Mouse (Mus musculus) T-helper 1 cell (primary cell): ENCODE results near the gene Cdk5rap3.

Experiments used
- in situ Hi-C: fragments of 300-600 bp; cut with MboI, MseI; formaldehyde crosslinking; loops from one replicate; pipeline ENCODE4 v1.15.1; 2025; ENCODE audit warnings: high pct_unique_total_duplicates

The Cdk5rap3 gene

DNA sequence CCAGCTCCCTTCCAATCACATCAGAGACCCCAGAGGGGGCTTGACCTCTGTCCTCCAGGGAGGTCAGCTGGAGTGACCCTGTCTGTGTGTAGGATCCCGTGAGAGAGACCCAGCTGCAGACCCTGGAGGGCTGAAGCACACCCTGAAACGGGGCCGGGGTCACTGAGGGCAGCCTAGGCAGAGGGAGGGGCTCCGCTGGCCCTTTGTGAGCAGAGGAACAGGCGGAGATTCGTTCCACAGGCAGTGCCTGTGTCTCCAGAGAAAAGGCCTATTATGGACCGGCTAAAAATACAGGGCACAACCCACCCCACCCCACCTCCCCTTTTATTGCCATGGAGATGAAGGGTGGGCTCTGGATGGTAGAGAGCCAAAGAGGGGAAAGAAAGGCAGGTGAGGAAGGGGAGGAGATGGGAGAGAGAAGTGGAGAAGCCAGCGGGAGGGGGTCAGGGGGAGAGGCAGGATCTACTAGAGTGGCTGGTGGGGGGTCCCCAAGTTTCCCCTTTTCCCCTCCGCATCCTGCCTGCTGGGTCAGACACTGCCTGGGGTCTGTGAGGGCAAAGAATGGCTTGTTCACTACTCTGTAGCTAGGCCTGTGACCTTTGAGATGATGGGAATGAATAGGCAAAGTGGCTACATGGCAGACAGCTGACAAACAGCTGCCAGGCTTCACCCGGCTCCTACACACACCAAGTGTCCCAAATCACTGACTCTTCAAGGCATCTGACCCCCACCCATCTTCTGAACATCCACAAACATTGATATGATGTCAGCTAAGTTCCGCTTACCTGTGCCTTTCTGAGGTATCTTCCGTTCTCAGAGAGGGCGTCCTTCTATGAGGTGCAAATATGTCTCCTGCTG is 16.6 kb downstream of the Cdk5rap3 start:
- in situ Hi-C loops, result no loop called here

- in situ Hi-C loops, result no loop called here
Measured at GRCm38 (mm10) chr11:96895886-96896285, 20.4 kb downstream of the Cdk5rap3 start.

DNA sequence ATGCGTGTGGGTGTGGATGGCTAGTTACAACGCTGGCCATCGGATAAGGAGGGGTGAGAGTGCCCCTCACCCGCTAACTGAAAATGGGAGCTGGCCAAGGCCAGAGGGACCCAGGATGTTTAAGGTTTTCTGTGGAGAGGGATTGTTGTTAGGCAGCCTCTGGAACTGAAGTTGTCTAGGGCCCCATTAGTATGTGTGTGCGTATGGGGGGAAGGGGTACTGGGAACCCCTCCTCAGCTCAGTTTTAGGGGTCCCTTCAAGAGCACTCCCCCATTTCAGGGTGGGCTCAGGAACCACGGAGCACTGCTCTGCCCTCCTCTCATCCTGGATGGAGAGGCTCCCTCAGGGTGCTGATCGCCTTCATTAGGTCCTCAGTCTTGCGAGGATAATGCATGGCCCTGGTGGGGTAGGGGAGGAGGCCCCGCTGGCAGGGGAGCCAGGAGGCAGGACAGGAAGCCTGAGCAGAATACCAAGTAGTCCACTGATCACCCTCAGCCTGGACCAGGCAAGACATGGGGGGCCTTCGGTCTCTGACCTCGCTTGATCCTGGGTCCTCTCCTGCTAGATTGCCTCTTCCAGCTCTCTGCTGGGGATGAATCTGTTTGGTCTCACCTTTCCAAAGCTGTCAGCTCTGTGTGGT is 23.0 kb downstream of the Cdk5rap3 start:
- in situ Hi-C loops, result no loop called here

DNA sequence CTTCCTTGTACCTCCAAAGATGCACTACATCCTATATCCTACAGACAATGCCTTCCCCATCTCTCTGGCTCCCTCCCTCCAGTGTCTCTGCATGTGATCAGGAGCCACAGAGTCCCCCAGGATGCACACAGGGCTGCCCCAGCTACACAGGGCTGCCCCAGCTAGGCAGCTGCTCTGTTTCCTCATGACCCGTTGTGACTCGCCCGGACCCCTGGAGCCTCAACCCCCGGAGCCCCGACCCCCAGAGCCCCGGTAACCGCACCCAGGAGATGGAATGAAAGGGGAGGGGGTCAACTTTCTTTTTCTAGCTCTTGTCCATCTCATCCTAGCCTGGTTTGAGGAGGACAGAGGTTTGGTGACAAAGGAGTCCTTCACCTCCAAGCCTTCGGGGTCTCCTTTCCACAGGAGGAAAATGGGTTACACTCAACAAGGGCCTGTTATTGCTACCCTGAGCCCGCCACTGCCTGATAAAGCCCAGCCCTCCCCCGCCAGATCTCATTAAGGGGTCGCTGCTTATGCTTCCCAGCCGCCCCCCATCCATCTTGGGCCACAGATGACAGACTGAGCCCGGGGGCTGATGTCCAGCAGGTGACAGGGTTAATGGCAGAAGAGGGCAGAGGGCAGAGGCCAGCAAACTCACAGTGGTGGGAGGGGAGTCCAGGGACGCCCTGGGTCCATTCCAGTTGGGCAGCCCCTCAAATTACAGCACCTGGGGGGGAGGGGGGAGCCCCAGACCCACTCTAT is 24.3 kb downstream of the Cdk5rap3 start:
- in situ Hi-C loops, result no loop called here

DNA sequence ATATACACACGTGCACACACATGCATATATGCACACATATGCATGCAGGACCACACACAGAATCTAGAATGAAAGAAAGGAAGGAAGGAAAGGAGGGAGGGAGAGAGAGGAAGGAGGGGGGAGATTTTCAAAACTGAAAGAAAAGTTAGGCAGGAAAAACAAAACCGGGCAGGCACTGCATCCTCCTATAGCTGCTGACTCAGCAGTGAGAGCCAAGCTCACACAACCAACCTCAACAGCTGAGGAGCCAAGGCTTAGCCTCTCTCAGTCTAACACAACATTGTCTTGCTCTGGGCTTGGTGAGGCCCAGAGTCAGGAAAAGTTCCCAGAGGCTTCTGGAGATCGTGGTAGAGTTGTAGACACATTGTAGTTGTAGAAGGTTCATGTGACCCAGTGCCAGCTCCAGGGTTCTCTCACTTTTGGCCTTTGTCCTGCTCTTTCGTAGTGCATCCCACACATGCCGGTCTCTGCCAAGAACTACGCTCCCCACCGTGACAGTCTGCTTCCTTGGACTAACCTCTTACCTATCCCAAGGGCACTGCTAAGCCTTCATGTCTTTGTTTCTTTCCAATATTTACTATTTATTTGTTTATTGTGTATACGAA is 29.3 kb downstream of the Cdk5rap3 start:
- in situ Hi-C loops, result no loop called here

DNA sequence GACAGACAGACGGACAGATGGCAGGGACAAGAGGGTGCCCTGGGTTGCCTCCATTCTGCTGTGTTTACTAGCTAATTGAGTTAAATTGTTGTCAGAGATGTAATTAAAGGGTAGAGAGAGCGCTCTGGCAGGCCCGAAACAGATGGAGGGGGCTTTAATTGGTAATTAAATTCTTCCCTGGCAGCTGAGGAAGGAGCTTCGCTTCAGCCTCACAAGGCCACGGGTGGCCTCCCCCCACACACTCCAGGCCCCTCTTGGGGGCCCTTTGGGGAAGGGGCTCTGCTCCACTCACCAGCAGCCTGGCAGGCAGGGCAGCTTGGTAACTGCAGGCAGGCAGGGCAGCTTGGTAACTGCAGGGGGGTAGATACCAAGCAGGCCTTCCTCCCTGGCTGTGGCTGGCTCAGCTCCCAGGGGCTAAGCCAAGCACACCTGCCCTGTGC is 30.4 kb downstream of the Cdk5rap3 start:
- in situ Hi-C loops, result no loop called here

- in situ Hi-C loops, result no loop called here
Measured at GRCm38 (mm10) chr11:96880296-96880695, 36.0 kb downstream of the Cdk5rap3 start.

GRCm38 (mm10) chr11:96879359-96879758 is 36.9 kb downstream of the Cdk5rap3 start:
- in situ Hi-C loops, result no loop called here

- in situ Hi-C loops, result no loop called here
Measured at GRCm38 (mm10) chr11:96878715-96879114, 37.6 kb downstream of the Cdk5rap3 start.

DNA sequence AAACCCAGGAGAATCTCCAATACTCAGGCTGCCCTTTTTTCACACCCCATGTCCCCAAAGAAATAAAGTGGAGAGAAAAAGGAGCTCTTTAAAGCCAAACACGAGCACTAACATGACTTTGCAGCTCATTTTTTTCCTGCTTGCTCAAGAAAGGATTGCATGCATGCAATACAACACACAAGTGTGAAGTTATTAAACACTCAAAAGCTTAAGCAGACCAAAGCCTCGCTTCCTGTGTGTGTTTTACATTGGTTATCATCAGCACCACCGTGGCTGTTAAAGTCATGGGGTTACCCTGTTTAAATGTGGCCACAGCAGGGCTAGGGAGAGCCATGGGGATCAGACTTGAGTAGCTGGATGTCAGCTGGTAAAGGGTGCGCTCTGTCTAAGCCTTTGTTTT is 39.2 kb downstream of the Cdk5rap3 start:
- in situ Hi-C loops, result no loop called here

GRCm38 (mm10) chr11:96876300-96877040 is 39.8 kb downstream of the Cdk5rap3 start:
- in situ Hi-C loops, result no loop called here

DNA sequence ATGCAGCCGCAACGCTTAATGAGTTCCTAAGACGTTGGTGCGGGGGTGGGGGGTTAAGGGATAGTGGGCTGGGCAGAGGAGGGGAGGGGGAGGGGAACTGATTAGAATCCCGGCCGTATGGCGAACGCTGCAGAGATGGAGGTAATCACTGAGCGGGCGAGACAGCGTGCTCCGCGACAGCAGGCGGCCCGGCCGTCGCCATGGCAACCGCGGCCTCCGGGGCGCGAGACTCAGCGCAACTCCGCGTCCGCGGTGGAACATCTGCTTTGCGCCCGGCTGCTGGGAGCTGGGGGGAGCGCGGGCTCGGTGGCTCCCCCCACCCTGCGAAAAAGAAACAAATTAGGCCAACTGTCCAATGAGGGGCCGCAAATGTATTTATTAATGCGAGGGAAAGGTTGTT is 40.6 kb downstream of the Cdk5rap3 start:
- in situ Hi-C loops, result no loop called here

DNA sequence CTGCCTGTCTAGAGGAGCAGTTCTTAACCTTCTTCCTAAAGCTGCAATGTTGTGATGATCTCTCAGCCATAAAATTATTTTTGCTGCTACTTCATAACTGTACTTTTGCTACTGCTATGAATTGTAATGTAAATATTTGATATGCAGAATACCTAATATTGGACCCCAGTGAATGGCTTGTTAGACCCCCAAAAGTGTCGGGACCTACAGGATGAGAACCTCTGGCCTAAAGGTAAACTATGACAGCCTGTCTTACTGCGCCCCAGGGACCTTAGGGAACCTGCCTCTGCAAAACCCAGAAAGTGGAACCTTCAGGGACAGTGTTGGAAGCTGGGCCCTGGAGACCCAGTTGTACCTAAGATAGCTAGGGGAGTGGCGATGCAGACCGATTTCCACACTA is 41.0 kb downstream of the Cdk5rap3 start:
- in situ Hi-C loops, result no loop called here

DNA sequence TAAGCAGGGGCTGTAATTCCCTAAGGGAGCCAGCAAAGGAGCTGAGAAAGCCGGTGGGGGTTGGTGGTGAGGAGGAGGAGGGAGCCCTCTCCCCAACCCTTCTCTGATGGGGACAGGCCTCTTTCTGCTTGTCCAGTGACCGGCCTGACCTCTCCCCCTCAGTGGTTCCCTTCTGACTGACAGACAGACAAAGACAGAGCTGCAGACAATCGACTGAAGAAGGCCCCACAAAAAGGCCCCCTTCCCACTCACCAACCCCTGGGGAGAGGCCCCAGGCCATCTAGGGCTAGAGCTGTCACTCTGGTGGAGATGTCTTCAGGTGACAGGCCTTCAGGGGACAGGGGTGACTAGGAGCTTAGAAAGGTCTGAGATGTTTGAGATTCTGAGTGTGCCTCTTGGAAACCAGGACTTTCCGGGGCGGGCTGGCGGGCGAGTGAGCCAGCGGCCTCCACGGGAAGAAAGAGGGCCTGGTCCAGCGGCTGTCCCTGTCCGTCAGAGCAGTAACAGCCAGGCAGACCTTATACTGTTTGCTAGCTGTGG is 42.6 kb downstream of the Cdk5rap3 start:
- in situ Hi-C loops, result loop anchor here (5.0 kb wide), 1 partner anchor 89 kb away; no protein-coding TSS in a partner anchor

- in situ Hi-C loops, result loop anchor here (5.0 kb wide), 1 partner anchor 90 kb away; no protein-coding TSS in a partner anchor
Measured at GRCm38 (mm10) chr11:96872441-96873379, 43.6 kb downstream of the Cdk5rap3 start.

DNA sequence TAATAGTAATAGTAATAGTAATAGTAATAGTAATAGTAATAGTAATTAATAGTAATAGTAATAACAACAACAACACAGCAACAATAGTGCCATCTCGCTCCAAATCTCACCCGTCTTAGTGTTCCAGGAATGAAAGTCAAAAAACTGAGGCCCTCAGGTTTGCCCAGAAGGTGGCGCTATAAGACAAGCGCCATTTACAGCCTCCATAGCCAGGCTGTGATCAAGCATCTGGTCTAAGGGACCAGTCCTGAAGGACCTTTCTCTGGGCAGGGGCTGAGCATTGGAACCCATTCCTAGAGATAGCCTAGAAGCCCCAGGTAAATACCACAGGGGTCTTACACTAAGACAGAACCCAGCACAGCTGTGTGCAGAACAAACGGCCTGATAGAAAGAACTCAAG is 49.1 kb downstream of the Cdk5rap3 start:
- in situ Hi-C loops, result no loop called here

- in situ Hi-C loops, result loop anchor here (5.0 kb wide), 3 partner anchors 49 to 576 kb away; partner anchors contain the start of gene Hoxb7
Measured at GRCm38 (mm10) chr11:96863206-96863995, 52.9 kb downstream of the Cdk5rap3 start.

DNA sequence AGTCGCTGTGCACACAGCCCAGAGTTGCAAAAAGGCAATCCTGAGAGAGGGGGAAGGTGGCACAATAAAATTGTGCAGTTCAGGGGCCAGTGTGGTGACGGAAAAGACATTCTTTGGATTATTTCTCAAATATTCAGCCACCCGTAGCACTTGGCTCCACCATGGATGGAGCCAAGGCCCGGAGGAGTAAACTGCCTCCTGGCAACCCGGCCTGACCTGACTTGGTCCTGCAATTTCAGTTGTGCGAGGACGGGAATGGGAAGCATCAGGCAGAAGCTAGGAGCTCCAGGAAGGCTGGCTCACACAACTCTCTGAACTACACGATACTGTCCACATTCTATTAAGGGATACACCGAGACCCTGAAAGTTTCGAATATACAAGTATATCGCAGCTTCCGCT is 53.8 kb downstream of the Cdk5rap3 start:
- in situ Hi-C loops, result loop anchor here (5.0 kb wide), 3 partner anchors 50 to 575 kb away; partner anchors contain the start of gene Hoxb7

GRCm38 (mm10) chr11:96861878-96862289 is 54.4 kb downstream of the Cdk5rap3 start:
- in situ Hi-C loops, result loop anchor here (5.0 kb wide), 3 partner anchors 50 to 575 kb away; partner anchors contain the start of gene Hoxb7
